Mouse (Mus musculus): ENCODE measurements around the gene Pcsk6. TPM values are rescaled to one million over a fixed set of nuclear protein-coding genes. Genes with fewer than 3 reads are reported as not detected.

Gene Pcsk6
- total RNA-seq, 1 experiment = 62.6 TPM

DNA sequence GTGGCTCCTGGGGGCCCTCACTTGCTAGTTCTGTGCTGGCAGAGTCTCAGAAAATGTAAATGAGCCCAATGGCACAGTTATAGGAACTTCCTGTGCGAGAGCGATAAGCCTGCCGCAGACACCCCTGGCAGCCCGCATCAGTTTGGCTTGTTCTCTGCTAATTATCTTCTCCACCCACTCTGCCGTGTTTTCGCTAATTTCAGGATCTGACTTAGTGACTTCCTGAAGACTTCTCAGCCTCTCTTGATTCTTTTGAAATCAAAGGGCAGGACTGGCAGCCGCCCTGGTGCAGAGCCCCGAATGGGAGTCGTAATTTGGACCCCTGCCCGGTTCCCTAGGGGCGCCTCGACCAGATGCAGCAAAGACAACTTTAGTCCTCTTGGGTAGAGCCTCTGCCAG lies 19.8 kb downstream of the Pcsk6 start:
- H3K4me1 ChIP-seq (ENCODE audit: control insufficient read depth in 2 of 2, insufficient read depth in 2 of 2, low read length in 2 of 2, poor library complexity in 1 of 2) = peaks cover 6 to 14% of the 10 kb centered on the region in 2 experiments; a peak in 2 of 4 replicates
- H3K9ac ChIP-seq (ENCODE audit: insufficient read depth, low read depth, low read length, poor library complexity, severe bottlenecking) = no peak overlapping the region
- H3K4me3 ChIP-seq (ENCODE audit: insufficient read depth in 1 of 2, low read depth in 1 of 2, low read length in 2 of 2, poor library complexity in 1 of 2, severe bottlenecking in 1 of 2) = no peak overlapping the region
- in situ Hi-C loops (cut with MboI; ENCODE audit: low sequenced_read_pairs in 2 of 2, unreplicated experiment in 2 of 2) = no loop called here
- H3K36me3 ChIP-seq (ENCODE audit: control insufficient read depth, insufficient read depth, low read length, poor library complexity, severe bottlenecking) = no peaks in the 10 kb centered on the region
- TF ChIP-seq ZC3H11A (IDR thresholded peaks at IDR 0.05; ENCODE audit: borderline replicate concordance, low read depth, low read length) (no peak), MAFK (IDR thresholded peaks at IDR 0.05; ENCODE audit: insufficient read depth, low read depth, low read length) (no peak), HCFC1 (IDR thresholded peaks at IDR 0.05; ENCODE audit: borderline replicate concordance, insufficient read depth, low read length) (no peak), CHD2 (IDR thresholded peaks at IDR 0.05; ENCODE audit: low read depth, low read length) (no peak), ZNF384 (IDR thresholded peaks at IDR 0.05; ENCODE audit: low read depth, low read length) (no peak)
- no peaks in the 10 kb centered on the region for H3K9me3 ChIP-seq (ENCODE audit: control insufficient read depth, insufficient read depth, low read depth, low read length)
- no peak for DNase-seq (ENCODE audit: low read depth, low spot score)
- no peak overlapping the region for H3K27ac ChIP-seq (ENCODE audit: insufficient read depth, low read depth, low read length, poor library complexity, severe bottlenecking)

DNA sequence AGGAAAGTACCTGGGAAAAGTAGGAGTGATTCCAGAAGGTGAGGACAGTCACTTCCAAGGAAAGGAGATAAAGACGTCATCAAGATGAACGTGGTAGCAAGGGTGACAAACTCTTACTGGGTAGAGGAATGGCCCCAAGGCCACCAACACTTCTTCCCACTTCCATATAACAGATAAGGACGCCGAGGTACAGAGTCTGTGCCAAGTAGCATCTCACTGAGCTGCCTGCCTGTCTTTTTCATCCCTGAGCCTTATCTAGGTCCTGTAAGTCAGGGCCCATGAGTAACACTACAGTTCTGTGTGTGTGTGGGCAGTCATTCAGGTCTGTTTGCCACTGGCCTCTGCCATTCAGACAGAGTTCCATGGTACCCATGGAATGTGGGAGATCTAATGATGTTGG lies 23.4 kb downstream of the Pcsk6 start:
- no peak overlapping the region for H3K4me3 ChIP-seq (ENCODE audit: insufficient read depth in 1 of 2, low read depth in 1 of 2, low read length in 2 of 2, poor library complexity in 1 of 2, severe bottlenecking in 1 of 2)
- TF ChIP-seq ZC3H11A (IDR thresholded peaks at IDR 0.05; ENCODE audit: borderline replicate concordance, low read depth, low read length) (no peak), MAFK (IDR thresholded peaks at IDR 0.05; ENCODE audit: insufficient read depth, low read depth, low read length) (no peak), ZNF384 (IDR thresholded peaks at IDR 0.05; ENCODE audit: low read depth, low read length) (no peak), CHD2 (IDR thresholded peaks at IDR 0.05; ENCODE audit: low read depth, low read length) (no peak), HCFC1 (IDR thresholded peaks at IDR 0.05; ENCODE audit: borderline replicate concordance, insufficient read depth, low read length) (no peak)
- in situ Hi-C loops (cut with MboI; ENCODE audit: low sequenced_read_pairs in 2 of 2, unreplicated experiment in 2 of 2) = no loop called here
- peaks cover 6 to 7% of the 10 kb centered on the region in 2 experiments; a peak in 2 of 4 replicates for H3K4me1 ChIP-seq (ENCODE audit: control insufficient read depth in 2 of 2, insufficient read depth in 2 of 2, low read length in 2 of 2, poor library complexity in 1 of 2)
- no peak for DNase-seq (ENCODE audit: low read depth, low spot score)
- H3K27ac ChIP-seq (ENCODE audit: insufficient read depth, low read depth, low read length, poor library complexity, severe bottlenecking) = no peak overlapping the region
- H3K36me3 ChIP-seq (ENCODE audit: control insufficient read depth, insufficient read depth, low read length, poor library complexity, severe bottlenecking) = no peaks in the 10 kb centered on the region
- H3K9ac ChIP-seq (ENCODE audit: insufficient read depth, low read depth, low read length, poor library complexity, severe bottlenecking) = no peak overlapping the region
- no peaks in the 10 kb centered on the region; the same call in 1 of the 2 replicates for H3K9me3 ChIP-seq (ENCODE audit: control insufficient read depth, insufficient read depth, low read depth, low read length)

DNA sequence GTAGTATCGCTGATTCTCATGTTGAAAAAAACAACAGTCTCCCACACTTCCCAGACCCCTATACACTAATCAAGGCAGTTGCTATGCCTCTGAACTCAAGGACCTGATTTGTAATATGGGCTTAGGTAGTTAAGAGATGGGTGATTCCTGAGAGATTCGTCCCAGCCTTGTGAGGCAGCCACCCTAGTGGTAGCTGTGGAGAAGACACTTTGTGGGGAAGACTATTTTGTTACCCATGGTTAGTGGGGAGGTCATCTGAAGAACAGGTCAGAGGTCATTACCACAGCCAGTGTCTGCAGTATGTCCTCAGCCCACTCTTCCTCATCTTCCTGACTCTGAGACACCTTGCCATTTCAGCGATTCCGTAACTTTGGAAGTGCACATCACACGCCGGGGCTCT lies 24.3 kb downstream of the Pcsk6 start:
- no peak for TF ChIP-seq MAFK (IDR thresholded peaks at IDR 0.05; ENCODE audit: insufficient read depth, low read depth, low read length)
- TF ChIP-seq HCFC1 (IDR thresholded peaks at IDR 0.05; ENCODE audit: borderline replicate concordance, insufficient read depth, low read length) = no peak
- no peak for TF ChIP-seq ZNF384 (IDR thresholded peaks at IDR 0.05; ENCODE audit: low read depth, low read length)
- no peak for TF ChIP-seq CHD2 (IDR thresholded peaks at IDR 0.05; ENCODE audit: low read depth, low read length)
- TF ChIP-seq ZC3H11A (IDR thresholded peaks at IDR 0.05; ENCODE audit: borderline replicate concordance, low read depth, low read length) = no peak
- in situ Hi-C loops (cut with MboI; ENCODE audit: low sequenced_read_pairs in 2 of 2, unreplicated experiment in 2 of 2) = no loop called here

DNA sequence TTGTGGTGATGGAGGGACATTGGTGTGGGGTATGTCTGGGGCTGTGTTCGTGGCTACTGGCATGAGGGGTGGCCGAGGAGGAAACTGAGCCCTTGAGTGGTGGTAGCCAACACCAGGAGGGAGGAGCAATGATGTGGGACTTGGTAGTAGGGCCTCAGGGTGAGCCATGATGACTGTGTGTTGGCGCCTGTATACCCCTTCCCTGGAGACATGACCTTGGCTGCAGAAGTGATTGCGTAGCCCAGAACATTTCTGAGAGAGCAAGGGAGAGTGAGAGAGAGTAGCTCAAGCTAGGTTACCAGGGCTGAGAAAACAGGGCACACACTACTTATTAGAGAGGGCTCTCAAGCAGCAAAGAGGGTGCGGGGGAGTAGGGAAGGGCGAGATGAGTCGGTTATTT lies 30.3 kb downstream of the Pcsk6 start:
- Histone ChIP-seq H3K36me3 (ENCODE audit: control insufficient read depth, insufficient read depth, low read length, poor library complexity, severe bottlenecking) (0 out of 2 replicates have a peak, but pooled peaks cover 2% of the 10 kb centered on the region), H3K4me3 (ENCODE audit: insufficient read depth in 1 of 2, low read depth in 1 of 2, low read length in 2 of 2, poor library complexity in 1 of 2, severe bottlenecking in 1 of 2) (no peak overlapping the region), H3K4me1 (ENCODE audit: control insufficient read depth in 2 of 2, insufficient read depth in 2 of 2, low read length in 2 of 2, poor library complexity in 1 of 2) (peaks cover 8% of the 10 kb centered on the region in 2 experiments; a peak in 3 of 4 replicates), H3K27ac (ENCODE audit: insufficient read depth, low read depth, low read length, poor library complexity, severe bottlenecking) (no peak overlapping the region), H3K9ac (ENCODE audit: insufficient read depth, low read depth, low read length, poor library complexity, severe bottlenecking) (no peak overlapping the region), H3K9me3 (ENCODE audit: control insufficient read depth, insufficient read depth, low read depth, low read length) (no peaks in the 10 kb centered on the region; the same call in 1 of the 2 replicates)
- in situ Hi-C loops (cut with MboI; ENCODE audit: low sequenced_read_pairs in 2 of 2, unreplicated experiment in 2 of 2) = no loop called here
- DNase-seq (ENCODE audit: low read depth, low spot score) = no peak
- no peak for TF ChIP-seq CHD2 (IDR thresholded peaks at IDR 0.05; ENCODE audit: low read depth, low read length)
- TF ChIP-seq ZC3H11A (IDR thresholded peaks at IDR 0.05; ENCODE audit: borderline replicate concordance, low read depth, low read length) = no peak
- TF ChIP-seq HCFC1 (IDR thresholded peaks at IDR 0.05; ENCODE audit: borderline replicate concordance, insufficient read depth, low read length) = no peak
- TF ChIP-seq ZNF384 (IDR thresholded peaks at IDR 0.05; ENCODE audit: low read depth, low read length) = no peak
- TF ChIP-seq MAFK (IDR thresholded peaks at IDR 0.05; ENCODE audit: insufficient read depth, low read depth, low read length) = no peak

More for the DNA sequence above, 24.3 kb downstream of the Pcsk6 start:
- Histone ChIP-seq H3K4me1 (ENCODE audit: control insufficient read depth in 2 of 2, insufficient read depth in 2 of 2, low read length in 2 of 2, poor library complexity in 1 of 2) (peaks cover 6 to 7% of the 10 kb centered on the region in 2 experiments; a peak in 2 of 4 replicates), H3K9ac (ENCODE audit: insufficient read depth, low read depth, low read length, poor library complexity, severe bottlenecking) (no peak overlapping the region), H3K36me3 (ENCODE audit: control insufficient read depth, insufficient read depth, low read length, poor library complexity, severe bottlenecking) (no peaks in the 10 kb centered on the region), H3K9me3 (ENCODE audit: control insufficient read depth, insufficient read depth, low read depth, low read length) (no peaks in the 10 kb centered on the region; the same call in 1 of the 2 replicates), H3K27ac (ENCODE audit: insufficient read depth, low read depth, low read length, poor library complexity, severe bottlenecking) (no peak overlapping the region), H3K4me3 (ENCODE audit: insufficient read depth in 1 of 2, low read depth in 1 of 2, low read length in 2 of 2, poor library complexity in 1 of 2, severe bottlenecking in 1 of 2) (no peak overlapping the region)
- no peak for DNase-seq (ENCODE audit: low read depth, low spot score)

All from ES-E14 (cell line).